Mouse (Mus musculus) limb, embryonic 10.5 days (tissue): ENCODE data around the gene Mgmt. TPM values are rescaled to one million over a fixed set of nuclear protein-coding genes. Genes with fewer than 3 reads are reported as not detected.

ENCODE experiments used
- DNase-seq: peaks from one replicate; pipeline ENCODE4 v3.0.0-alpha.2; 2017; ENCODE audit warnings: low spot score
- H3K27ac ChIP-seq: fragments of 300-500 bp; sonication (generic); 2 replicates; pipeline ENCODE4 v1.5.1; 2016; ENCODE audit warnings: mild to moderate bottlenecking
- H3K27me3 ChIP-seq: fragments of 300-500 bp; sonication (generic); 2 replicates; pipeline ENCODE4 v1.6.1; 2016; ENCODE audit warnings: low read depth, mild to moderate bottlenecking; ENCODE audit not compliant: poor library complexity, severe bottlenecking
- H3K36me3 ChIP-seq: fragments of 300-500 bp; sonication (generic); 2 replicates; pipeline ENCODE4 v1.6.1; 2016; ENCODE audit warnings: mild to moderate bottlenecking, moderate library complexity
- H3K4me1 ChIP-seq: fragments of 300-500 bp; sonication (generic); 2 replicates; pipeline ENCODE4 v1.6.1; 2016
- H3K4me3 ChIP-seq: fragments of 300-500 bp; sonication (generic); 2 replicates; pipeline ENCODE4 v1.5.1; 2016; ENCODE audit warnings: mild to moderate bottlenecking, moderate library complexity
- H3K9me3 ChIP-seq: fragments of 300-500 bp; sonication (generic); replicated peaks from 2 replicates; pipeline ENCODE4 v1.6.1; 2016; ENCODE audit warnings: mild to moderate bottlenecking
- WGBS: fragments of 180-500 bp; shearing (Covaris S2); methylation state at CpG from one replicate; pipeline ENCODE4 v1.1.7; 2016; 5-methylcytosine and 5-hydroxymethylcytosine counted together
- polyA plus RNA-seq: library from polyadenylated mRNA; unstranded; fragments of >200 nt; fragmentation: Nextera tagmentation; extraction: Ambion mirVana; gene quantifications from 2 replicates; pipeline ENCODE4 v1.2.1, GENCODE M21; 2016

The Mgmt gene
- polyA plus RNA-seq, 1 experiment from 2014 or later = 4.2 TPM

DNA sequence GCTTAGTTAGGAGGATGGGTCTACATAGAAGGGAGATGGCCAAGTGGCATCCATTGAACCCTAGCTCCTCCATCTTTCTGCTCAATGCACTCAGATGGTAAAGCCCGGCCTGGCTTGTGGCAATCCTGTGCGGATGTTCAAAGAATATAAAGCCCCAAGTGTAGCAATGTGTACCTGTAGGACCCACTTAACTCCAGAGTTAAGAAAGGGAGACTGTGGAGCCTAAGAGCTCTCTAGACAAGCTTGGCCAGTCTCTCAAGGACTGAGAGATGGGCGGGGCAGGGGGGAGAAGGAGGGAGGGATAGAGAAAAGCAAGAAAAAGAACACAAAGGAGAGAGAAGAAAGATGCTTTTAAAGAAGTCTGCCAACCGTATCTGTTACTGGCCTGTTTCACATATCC, 27.9 kb upstream of the Mgmt start:
- Histone ChIP-seq H3K36me3 (no peaks in the 10 kb centered on the region), H3K4me1 (peaks cover 22% of the 10 kb centered on the region), H3K27me3 (peaks cover 44% of the 10 kb centered on the region), H3K27ac (no peak overlapping the region), H3K4me3 (no peak overlapping the region), H3K9me3 (no peaks in the 10 kb centered on the region)
- DNase-seq = no peak
- 91% methylated on average over 4 of the region's 4 CpGs for WGBS

DNA sequence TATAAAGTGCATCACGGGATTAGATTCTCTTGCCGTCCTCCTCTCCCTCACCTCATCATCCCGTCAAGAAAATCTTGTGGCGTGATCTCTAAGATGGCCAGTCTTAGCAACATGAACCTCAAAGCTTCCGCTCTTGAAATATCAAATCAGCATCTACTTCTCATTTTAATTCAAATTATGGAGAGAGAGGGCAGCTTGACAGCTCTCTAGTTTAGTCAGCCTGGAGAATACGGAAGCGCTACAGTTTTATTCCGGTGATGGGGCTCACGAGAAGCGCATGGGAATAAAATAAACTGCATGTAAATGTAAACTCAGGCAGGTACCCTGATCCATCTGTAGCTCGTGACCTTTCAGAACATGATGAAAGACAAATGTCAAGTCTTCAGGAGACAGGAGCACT, 22.9 kb upstream of the Mgmt start:
- peaks cover 34% of the 10 kb centered on the region for H3K27me3 ChIP-seq
- no peak for DNase-seq
- no peaks in the 10 kb centered on the region for H3K9me3 ChIP-seq
- H3K4me1 ChIP-seq = peaks cover 11% of the 10 kb centered on the region
- no peak overlapping the region for H3K4me3 ChIP-seq
- no peaks in the 10 kb centered on the region for H3K36me3 ChIP-seq
- 70% methylated on average over 11 of the region's 11 CpGs for WGBS
- H3K27ac ChIP-seq = no peak overlapping the region

DNA sequence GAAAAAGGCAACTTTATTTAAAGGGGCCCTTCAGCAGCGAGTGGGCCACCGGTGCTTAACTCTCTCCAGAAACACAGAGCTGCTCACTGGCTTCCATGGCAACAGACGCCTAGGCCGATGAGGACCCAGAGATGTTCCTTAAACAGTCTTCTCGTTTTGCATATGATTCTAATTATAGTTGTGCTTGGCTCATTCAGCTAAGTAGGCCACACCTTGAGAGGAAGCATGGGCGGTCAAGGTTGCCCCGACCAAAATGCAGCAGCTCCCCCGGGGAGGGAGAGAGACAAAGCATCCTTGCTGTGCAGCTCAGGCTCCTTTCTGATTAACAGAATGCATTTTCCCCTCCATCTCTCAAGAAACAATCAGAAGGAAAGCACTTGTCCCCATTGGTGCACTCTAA, 22.4 kb upstream of the Mgmt start:
- peaks cover 29% of the 10 kb centered on the region; the same call in 1 of the 2 replicates for H3K27me3 ChIP-seq
- no peaks in the 10 kb centered on the region for H3K36me3 ChIP-seq
- H3K4me1 ChIP-seq = peaks cover 11% of the 10 kb centered on the region
- WGBS = 12% methylated on average over 8 of the region's 8 CpGs
- H3K27ac ChIP-seq = no peak overlapping the region
- DNase-seq = peak; percentile 45
- no peaks in the 10 kb centered on the region for H3K9me3 ChIP-seq
- no peak overlapping the region for H3K4me3 ChIP-seq

DNA sequence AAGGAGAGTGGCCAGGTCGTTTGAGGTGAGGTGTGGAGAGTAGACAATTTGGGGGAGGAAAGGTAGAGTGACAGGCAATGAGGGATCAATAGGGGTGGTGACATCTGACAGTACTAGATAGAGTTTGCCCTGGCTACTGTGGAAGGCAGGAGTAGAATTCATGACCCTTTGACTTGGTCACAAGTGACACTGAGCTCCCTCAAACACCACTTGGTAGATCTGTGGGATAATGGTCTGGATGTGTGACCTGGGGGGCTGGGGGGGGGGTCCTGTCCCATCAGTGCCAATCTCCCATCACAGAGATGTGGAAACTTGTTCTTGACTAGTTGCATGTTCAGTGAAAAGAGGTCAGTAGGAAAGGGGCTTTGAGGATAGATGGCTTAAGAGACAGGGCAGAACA, 20.0 kb upstream of the Mgmt start:
- H3K36me3 ChIP-seq = no peaks in the 10 kb centered on the region
- no peak overlapping the region for H3K27ac ChIP-seq
- no peak for DNase-seq
- H3K9me3 ChIP-seq = no peaks in the 10 kb centered on the region
- H3K27me3 ChIP-seq = peaks cover 23% of the 10 kb centered on the region; the same call in 1 of the 2 replicates
- peaks cover 11% of the 10 kb centered on the region for H3K4me1 ChIP-seq
- WGBS = 47% methylated on average over 1 of the region's 1 CpGs
- H3K4me3 ChIP-seq = no peak overlapping the region

DNA sequence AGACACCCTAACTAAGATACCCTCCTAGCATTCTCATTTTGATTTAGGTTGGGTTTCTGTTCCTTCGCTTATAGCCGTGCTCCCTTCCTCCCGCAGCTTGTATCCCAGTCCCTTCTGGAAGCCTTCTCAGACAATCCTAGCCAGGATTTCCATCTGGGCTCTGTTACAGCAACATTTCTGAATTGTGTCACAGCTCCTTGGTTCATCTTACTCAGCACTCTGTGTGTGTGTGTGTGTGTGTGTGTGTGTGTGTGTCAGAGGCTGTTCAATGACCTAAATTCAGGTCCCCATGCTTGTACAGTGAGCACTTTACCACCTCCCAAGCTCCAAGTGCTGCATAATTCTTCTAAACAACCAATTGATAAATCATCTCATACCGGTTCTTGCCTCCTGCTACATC, 14.0 kb upstream of the Mgmt start:
- DNase-seq = no peak
- no peak overlapping the region for H3K27ac ChIP-seq
- 89% methylated on average over 4 of the region's 4 CpGs for WGBS
- H3K9me3 ChIP-seq = no peaks in the 10 kb centered on the region
- no peaks in the 10 kb centered on the region for H3K4me1 ChIP-seq
- H3K27me3 ChIP-seq = peaks cover 10% of the 10 kb centered on the region; the same call in 1 of the 2 replicates
- H3K4me3 ChIP-seq = no peak overlapping the region
- no peaks in the 10 kb centered on the region for H3K36me3 ChIP-seq

DNA sequence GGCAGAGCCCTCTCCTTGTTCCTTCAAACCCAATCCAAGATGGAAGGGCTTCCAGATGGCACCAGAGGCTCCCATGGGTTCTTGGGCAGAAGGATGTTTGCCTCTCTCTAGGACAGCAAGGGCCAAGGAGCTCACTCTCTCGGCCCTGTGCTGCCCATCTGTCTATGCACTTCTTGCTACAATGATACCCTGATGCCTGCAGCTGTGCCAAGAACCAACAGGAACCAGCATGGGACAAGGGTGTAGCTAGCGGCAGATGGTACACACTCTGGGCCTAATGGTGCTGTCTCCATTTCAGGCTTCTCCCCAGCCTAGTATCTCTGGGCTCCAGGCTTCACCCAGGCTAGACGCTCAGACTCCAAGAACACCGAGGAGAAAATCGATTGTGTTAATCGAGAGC, 6.3 kb upstream of the Mgmt start:
- Histone ChIP-seq H3K9me3 (no peaks in the 10 kb centered on the region), H3K27me3 (peaks cover 13% of the 10 kb centered on the region), H3K4me3 (no peak overlapping the region), H3K4me1 (no peaks in the 10 kb centered on the region), H3K27ac (no peak overlapping the region), H3K36me3 (no peaks in the 10 kb centered on the region)
- 89% methylated on average over 6 of the region's 6 CpGs for WGBS
- peak; percentile 25 for DNase-seq

DNA sequence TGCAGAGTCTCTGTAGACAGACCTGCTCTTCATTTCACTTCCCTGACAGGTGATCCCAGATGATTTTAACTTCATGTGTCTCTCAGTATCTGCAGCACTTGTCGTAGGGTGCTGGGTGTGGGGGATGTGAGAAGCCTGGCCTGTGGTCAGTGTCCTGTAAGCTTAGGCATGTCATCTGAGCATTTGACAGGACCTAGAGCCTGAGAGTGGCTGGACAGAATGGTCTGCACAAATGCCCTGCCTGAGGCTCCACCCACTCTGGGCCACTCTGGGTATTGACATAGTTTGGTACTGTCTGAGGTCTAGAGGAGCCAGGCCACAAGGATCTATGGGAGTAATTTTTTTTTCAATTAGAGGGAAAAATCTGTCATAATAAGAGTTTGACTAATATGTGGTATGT, 942 bp downstream of the Mgmt start:
- Histone ChIP-seq H3K27ac (no peak overlapping the region), H3K36me3 (no peaks in the 10 kb centered on the region), H3K9me3 (no peaks in the 10 kb centered on the region), H3K4me3 (no peak overlapping the region), H3K4me1 (peaks cover 28% of the 10 kb centered on the region), H3K27me3 (no peaks in the 10 kb centered on the region)
- DNase-seq = no peak
- WGBS = 91% methylated on average over 1 of the region's 1 CpGs

DNA sequence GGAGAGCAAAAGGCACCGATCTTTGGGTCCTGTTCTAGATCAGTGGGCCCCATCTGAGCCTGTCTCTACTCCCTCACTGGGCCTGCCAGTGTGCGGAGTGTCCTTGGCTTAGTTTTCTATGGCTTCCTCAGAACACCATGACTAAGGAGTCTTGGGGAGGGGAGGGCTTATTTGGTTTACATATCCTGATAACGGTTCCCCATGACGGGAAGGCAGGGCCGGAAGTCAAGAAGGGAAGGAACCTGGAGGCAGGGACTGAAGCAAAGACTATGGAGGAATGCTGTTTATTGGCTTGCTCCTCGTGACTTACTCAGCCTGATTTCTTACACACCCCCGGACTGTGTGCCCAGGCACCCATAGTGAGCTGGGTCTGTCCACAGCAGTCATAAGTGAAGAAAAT, 1.4 kb downstream of the Mgmt start:
- DNase-seq = peak; percentile 15
- H3K27ac ChIP-seq = no peak overlapping the region
- H3K36me3 ChIP-seq = no peaks in the 10 kb centered on the region
- H3K27me3 ChIP-seq = no peaks in the 10 kb centered on the region
- H3K9me3 ChIP-seq = no peaks in the 10 kb centered on the region
- H3K4me3 ChIP-seq = no peak overlapping the region
- peaks cover 28% of the 10 kb centered on the region for H3K4me1 ChIP-seq
- 91% methylated on average over 7 of the region's 7 CpGs for WGBS

DNA sequence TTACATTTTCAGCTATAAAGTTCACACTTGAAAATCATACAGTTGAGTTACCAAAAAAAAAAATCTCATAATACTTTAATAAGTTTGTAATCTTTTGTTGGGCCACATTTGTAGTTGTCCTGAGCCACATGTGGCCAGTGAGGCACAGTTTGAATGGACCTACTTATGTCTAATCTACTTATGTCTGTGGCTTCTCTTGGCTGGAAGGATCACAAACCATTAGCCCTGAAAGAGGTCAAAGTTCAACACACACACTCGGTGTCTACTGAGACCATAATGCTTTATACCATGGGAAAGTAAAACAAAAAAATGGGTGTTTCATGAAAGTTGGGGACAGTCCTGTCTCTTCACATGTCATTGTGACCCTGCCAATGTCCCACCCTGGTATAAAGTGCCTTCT, 3.1 kb downstream of the Mgmt start:
- Histone ChIP-seq H3K9me3 (no peaks in the 10 kb centered on the region), H3K36me3 (no peaks in the 10 kb centered on the region), H3K4me3 (no peak overlapping the region), H3K27ac (no peak overlapping the region), H3K4me1 (peaks cover 28% of the 10 kb centered on the region), H3K27me3 (no peaks in the 10 kb centered on the region)
- no peak for DNase-seq
- 59% methylated on average over 1 of the region's 1 CpGs for WGBS

DNA sequence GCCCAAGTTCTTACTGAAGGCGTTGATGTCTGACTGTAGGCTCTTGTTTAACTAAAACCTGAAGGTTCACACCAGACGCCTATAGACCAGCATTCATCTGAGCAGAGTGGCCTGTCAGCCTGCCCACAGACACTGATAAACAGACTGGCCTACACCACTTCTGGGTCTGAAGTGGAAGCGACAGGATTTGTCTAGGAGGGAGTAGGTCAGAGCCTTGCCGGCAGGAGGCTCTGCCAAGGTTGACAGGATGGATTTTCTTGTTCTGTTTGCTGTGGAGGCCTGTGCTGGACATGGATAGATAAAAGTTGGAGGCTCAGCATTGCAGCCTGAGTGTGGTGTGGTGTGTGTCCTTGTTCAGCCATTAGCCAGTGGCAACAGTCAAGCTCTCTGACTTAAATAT, 3.6 kb downstream of the Mgmt start:
- Histone ChIP-seq H3K9me3 (no peaks in the 10 kb centered on the region), H3K27ac (no peak overlapping the region), H3K4me3 (no peak overlapping the region), H3K36me3 (no peaks in the 10 kb centered on the region), H3K4me1 (peaks cover 28% of the 10 kb centered on the region), H3K27me3 (no peaks in the 10 kb centered on the region)
- peak; percentile 23 for DNase-seq
- WGBS = 76% methylated on average over 4 of the region's 4 CpGs

DNA sequence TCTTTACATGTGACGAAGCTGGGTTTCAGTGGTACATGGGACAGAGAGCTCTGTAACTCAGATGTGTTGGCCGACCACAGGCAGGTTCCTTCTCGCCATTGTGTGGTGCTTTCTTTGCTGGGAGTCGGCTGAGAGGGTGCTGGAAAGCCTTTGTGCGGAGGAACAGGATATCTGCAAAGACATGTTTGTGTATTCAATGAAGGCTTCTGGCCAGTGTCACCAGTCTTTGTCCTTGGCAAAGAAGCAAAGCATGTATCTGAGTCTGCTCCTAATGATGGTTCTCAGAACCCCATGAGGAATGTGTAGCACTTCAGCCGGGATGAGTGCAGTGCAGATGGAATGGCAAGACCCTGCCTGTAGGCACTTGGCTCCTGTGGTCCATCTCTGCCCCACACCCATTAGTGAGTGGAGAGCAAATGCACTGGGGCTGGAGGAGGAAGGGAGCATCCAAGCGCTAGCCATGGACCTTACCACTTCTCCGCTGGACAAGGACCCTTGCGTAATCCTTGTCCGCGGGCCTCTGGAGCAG, 14.3 kb downstream of the Mgmt start:
- H3K4me1 ChIP-seq = peaks cover 22% of the 10 kb centered on the region
- H3K9me3 ChIP-seq = no peaks in the 10 kb centered on the region
- no peak for DNase-seq
- H3K27me3 ChIP-seq = peaks cover 9% of the 10 kb centered on the region; the same call in 1 of the 2 replicates
- H3K36me3 ChIP-seq = no peaks in the 10 kb centered on the region
- no peak overlapping the region for H3K27ac ChIP-seq
- H3K4me3 ChIP-seq = no peak overlapping the region
- 93% methylated on average over 11 of the region's 11 CpGs for WGBS

DNA sequence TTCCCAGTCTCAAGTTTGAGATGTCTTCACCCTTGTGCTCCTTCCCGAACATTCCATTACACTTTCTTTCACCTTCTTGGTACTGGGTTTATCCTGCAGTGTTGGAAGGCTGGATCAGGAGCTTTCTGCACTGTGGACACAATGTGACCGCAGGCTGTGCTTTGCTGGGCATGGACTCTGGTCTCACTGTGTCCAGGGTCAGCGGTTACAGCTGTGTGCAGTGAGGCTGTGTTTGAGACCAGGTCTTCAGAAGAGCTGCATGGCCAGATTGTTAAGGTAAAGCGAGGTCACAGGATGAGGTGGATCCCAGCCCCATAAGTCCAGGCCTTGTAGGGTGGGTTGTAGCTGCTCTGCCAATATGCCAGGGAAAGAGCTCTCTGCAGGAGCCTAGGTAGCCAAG, 18.5 kb downstream of the Mgmt start:
- Histone ChIP-seq H3K27ac (peak overlapping the region; percentile 6; the same call in 1 of the 2 replicates), H3K27me3 (peaks cover 9% of the 10 kb centered on the region; the same call in 1 of the 2 replicates), H3K4me1 (peaks cover 24% of the 10 kb centered on the region), H3K36me3 (no peaks in the 10 kb centered on the region), H3K4me3 (no peak overlapping the region), H3K9me3 (no peaks in the 10 kb centered on the region)
- WGBS = 96% methylated on average over 4 of the region's 4 CpGs
- DNase-seq = no peak

DNA sequence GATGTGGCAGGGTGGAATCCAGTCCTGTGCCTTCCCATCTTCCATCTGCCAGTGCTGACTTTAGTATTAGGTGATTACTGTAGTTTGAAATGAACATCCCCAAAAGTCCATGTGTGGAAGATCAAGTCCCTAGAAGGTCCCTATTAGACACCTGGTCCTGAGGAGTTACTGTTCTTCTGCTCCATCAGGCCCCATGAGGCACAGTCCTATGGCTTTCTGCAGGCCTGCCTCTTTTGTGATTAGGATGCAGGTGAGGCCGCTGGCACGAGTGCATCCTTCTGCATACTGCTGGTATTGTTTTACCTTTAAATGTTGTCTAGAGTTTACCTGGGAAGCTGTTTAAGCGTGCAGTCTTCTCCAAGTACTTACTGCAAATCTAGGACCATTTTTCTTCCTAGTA, 21.6 kb downstream of the Mgmt start:
- H3K4me3 ChIP-seq = no peak overlapping the region
- 92% methylated on average over 3 of the region's 3 CpGs for WGBS

More for the DNA sequence above, 21.6 kb downstream of the Mgmt start:
- H3K4me1 ChIP-seq = peaks cover 14% of the 10 kb centered on the region
- no peak overlapping the region for H3K27ac ChIP-seq
- DNase-seq = peak; percentile 22
- no peaks in the 10 kb centered on the region for H3K9me3 ChIP-seq
- H3K36me3 ChIP-seq = no peaks in the 10 kb centered on the region
- H3K27me3 ChIP-seq = peaks cover 11% of the 10 kb centered on the region; the same call in 1 of the 2 replicates
